Mouse (Mus musculus) cerebellum, adult 8-10 months (tissue): ENCODE results near the gene Slc25a28.

ENCODE experiments used
- DNase-seq: peaks from one replicate; pipeline ENCODE4 v3.0.0; 2022

The Slc25a28 gene

DNA sequence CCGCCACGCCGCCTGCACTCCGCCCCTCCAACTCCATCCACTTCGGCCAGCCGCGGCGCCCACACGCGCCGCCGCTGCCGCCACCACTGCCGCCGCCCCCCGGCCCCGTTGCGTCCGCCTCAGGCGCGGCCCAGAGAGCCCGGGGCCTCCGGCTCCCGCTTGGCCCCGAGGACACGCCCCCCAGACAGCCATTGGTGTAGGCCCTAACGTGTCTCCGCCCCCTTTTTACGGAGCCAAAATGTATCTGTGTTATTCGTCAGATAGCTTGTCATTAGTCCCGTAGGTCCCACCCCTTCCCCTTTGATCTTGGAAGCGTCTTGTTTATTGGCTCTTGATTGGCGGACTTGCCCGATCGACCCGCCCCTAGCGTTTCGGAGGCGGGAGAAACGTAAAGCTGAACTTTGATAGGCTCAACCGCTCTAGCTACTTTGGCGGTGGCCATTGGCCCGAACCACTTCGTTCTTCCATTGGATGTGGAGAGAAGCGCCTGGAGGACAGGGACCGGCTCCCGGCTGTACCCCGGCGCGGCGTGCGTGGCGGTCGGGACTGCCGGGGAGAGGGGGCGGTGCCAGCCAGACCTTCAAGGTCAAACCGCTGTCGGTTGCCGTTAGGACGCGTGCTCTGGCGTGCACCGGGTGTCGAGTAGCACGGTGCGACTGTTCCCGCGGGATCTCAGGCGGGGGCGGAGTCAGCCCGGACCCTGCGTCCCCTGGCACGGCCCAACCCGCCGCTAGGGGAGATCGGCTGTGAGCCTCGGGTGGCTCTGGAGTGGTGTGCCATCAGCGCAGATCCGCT, at the start of gene Slc25a28:
TSS of gene Slc25a28 (minus strand) at position 152 of the 795 bp plus-strand sequence.
- DNase-seq = peak; percentile 99

DNA sequence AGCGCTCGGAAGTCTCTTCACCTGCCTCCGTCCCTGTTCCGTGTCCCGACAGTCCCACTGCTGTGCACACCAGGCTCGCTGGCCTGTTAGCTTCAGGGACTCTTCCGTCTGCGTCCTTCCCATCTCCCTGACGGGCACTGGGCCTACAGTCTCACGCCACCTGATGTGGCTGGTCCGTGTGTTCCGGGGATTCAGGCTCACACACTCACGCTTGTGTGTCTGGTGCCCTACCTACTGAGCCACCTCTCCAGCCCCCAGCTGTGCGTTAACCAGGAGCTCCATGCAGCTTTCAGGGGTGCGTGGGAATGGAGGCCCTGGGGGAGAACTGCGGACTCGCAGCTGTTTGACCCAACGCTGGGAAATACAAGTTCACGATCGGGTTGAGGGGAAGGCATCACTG, 49.5 kb upstream of the Slc25a28 start:
- no peak for DNase-seq

DNA sequence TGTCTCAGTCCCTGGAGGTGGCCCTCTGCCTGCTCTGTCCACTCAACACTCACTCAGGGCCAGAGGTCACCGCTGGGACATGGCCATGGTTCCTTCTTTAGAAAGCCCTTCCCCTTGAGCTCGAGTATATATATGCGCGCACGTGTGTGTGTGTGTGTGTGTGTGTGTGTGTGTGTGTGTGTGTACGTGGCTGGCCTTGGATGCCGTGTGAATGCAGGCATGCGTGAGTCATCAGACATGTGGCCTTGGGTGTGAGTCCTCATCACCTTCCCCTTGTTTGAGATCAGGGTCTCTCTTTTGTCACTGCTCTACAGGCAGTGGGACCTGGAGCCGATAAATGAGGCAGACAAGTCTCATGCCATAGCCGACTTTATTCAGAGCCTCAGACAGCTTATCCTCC, 48.8 kb upstream of the Slc25a28 start:
- no peak for DNase-seq

DNA sequence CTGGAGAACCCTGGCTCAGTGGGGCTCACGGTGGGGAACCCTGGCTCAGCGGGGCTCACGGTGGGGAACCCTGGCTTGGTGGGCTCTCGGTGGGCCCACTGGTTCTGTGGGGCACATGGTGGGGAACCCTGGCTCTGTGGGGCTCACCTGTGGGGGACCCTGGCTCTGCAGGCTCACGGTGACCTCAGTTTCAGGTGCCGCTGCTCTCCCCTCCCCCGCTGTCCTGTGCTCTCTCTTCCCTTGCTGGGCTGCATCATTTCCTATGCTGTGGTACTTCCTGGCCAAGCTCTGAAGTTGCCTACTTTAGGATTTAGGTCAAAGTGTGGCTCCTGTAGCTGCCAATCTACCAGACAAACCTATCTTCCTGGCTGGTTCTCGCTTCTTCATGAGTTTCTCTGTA, 48.2 kb upstream of the Slc25a28 start:
- DNase-seq = no peak

DNA sequence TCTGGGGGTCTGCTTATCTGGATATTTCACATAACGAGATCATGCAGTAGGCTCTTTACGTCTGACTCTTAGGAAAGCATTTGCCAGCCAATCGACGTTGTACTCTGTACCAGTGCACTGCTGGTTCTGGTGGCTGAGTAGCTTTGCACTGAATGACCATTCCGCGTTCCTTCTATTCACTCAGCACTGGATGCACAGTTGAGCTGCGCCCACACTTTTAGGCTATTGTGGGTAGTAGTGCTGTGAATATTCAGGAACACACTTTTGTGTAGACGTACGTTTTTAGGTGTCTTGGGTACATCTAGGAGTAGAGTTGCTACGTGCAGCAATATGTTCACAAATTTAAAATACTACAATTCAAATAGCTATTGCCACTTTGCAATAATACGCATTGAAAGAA, 45.4 kb upstream of the Slc25a28 start:
- no peak for DNase-seq

DNA sequence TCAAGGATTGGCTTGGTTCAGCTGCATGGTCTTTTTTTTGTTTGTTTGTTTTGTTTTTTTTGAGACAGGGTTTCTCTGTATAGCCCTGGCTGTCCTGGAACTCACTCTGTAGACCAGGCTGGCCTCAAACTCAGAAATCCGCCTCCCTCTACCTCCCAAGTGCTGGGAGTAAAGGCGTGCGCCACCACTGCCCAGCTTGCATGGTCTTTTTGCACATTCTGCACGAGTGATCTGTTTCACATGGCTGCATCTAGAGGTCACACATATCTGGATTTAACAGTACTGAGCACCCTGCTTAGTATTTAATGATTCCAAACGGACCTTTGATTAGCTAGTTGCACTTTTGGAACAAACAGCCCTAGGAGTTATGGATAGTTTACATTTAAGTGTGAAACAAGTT, 37.3 kb upstream of the Slc25a28 start:
- DNase-seq = no peak

DNA sequence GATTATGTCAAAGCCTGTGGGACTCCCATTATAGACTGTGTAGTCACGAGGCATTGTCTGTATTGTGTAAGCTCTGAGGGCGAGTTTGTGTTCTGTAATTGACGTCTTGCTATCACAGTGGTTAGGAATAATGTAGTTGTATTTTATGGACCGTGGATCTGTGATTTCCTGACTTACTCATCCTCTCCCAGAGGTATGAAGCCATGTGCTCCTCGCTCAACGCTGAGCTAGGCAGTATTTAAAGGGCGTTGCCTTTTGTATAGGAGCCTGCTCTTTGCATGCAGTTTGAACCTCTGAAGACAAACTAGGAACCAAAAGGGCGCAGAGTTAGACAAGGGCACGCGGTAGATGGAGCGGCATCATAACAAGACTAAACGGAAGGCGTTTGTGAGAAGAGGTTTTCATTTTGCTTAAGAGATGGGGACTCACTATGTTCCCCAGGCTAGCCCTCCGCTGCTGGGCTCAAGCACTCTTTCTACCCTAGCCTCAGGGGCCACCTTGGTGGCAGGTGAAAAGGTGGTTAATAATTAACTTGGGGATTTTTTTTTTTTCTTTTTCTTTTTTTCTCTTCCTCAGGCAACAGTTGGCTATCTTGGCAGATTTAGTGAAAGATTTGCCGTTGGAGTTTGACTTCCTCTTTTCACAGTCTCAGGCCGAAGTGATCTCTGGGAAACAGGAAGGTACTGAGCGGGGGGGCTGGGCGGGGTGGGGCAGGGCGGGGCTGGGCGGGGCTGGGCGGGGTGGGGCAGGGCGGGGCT, 36.7 kb upstream of the Slc25a28 start:
- DNase-seq = no peak

DNA sequence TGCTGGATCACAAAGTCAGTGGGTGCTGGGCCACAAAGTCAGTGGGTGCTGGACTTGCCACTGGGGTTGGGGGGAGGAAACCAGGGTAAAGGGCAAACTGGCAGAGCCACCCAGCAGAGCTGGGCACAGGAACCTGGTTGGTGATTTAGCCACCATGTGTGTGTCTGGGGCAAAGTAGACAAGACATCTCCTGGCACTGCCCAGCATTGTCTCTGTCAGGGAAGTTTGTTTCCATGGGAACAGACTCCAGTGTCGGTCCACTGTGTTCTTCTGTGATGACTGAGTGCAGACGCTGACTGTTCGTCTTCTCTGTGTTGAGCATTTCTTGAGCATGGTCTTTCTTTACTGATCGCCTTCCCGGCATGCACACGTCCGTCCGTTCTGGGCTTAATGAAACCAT, 34.6 kb upstream of the Slc25a28 start:
- DNase-seq = no peak

DNA sequence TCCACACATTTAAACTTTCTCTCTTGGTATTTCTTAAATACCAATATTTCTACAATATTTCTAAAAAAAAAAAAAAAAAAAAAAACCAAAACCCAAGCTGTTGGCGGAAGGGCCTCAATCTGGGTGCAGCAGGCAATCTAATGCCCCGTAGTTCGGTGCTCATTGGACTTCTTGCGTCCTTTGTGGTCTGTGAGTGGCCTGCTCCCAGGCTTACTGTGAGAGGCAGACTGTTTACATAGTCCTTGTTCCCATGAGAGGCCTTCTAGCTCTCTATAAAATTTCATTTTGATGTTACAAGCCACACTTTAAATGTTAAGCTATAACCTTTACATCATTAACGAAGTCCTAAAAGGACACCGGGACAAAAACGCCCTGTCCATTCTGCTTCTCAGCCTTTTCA, 33.5 kb upstream of the Slc25a28 start:
- no peak for DNase-seq

DNA sequence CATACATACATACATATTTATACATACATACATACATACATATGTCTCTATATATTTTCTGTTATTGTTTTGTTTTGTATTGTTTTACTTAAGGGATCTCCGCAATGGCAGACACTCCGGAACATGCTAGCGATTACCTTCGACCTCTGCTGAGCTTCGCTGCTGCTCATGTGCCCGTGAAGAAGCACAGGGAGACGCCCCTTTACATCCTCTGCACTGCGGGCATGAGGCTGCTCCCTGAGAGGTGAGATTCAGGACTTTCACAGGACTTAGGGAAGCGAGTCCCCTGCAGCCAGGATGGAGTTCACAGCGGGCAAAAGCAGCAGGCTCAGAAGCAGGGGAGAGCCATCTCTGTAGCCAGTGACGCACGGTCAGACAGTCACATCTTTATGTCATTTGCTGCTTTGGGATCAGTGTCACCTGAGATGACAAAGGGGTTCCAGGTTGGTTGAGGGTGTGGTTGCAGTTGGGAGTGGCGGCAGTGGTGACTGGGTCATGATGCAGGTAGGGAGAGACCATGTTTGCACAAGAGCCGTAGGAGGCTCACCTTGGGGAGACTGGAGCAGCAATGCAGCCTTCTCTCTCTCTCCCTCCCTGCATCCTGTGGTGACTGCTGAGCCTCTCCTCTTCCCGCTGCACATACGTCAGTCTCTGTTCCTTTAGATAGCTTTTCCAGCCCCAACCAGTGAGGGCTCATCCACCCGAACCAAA, 30.3 kb upstream of the Slc25a28 start:
- no peak for DNase-seq

DNA sequence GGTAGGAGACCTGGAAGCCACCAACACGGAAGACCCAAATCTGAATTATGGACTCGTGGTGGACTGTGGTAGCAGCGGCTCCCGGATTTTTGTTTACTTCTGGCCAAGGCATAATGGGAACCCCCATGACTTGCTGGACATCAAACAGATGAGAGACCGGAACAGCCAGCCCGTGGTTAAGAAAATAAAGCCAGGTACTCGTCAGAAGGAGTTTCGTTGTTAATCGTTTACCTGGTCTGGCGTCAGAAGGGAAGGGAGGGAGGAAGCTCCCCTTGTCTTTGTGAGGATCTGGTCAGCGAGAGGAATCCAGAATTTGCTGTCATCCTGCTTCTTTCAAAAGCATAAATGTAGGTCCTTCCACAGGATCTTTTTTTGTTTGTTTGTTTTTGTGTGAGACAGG, 29.5 kb upstream of the Slc25a28 start:
- no peak for DNase-seq

DNA sequence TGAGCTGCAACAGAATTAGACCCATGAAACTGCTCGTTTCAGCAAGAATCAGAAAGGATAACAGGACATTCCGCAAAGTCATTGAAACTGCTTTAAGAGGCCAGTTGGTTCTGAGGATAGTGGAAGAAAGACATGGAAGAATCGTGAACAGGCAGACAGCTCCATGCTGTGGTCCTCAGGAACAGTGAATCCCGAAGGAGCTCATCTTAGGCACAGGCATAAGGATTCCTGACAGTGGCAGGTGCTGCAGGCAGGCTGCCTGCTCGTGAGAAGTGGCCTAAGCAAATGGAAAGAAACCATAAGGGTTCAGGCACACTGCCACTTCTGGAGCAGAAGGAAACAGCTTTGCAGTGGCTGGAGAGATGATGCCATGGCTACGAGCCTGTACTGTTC, 25.1 kb upstream of the Slc25a28 start:
- no peak for DNase-seq

DNA sequence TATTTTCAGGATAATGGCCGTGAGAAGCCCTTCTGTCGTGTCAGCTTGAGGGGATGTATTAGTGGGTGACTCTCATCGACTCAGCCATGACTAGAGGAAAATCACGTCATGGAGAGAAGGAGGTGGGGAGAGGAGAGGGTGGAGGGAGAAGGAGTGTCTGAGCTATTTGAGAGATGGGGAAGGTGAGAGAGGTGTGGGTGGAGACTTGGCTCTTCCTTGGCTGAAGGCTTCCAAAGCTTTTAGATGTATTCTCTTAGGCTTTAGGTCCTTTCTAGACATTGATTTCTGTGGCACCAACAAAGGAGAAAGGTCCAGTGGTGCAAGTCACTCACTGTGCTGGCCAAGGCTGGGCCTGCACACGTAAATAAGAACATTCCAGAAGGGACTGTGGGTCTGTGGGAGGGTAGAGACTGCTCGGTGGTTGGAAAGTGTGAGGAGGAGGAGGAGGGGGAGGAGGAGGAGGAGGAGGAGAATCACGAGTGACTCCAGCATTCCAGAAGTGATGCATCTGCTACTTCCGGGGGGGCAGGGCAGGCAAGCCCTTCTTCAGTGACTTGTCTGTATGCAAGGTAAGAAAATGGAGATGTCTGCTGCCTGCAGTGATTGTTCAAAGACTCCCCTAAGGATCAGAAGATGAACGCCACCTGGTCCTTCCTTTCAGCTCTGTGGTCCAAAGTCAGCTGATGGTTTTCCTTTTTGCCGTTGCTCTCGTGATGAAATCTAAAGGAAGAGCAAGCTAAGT, 24.5 kb upstream of the Slc25a28 start:
- no peak for DNase-seq

DNA sequence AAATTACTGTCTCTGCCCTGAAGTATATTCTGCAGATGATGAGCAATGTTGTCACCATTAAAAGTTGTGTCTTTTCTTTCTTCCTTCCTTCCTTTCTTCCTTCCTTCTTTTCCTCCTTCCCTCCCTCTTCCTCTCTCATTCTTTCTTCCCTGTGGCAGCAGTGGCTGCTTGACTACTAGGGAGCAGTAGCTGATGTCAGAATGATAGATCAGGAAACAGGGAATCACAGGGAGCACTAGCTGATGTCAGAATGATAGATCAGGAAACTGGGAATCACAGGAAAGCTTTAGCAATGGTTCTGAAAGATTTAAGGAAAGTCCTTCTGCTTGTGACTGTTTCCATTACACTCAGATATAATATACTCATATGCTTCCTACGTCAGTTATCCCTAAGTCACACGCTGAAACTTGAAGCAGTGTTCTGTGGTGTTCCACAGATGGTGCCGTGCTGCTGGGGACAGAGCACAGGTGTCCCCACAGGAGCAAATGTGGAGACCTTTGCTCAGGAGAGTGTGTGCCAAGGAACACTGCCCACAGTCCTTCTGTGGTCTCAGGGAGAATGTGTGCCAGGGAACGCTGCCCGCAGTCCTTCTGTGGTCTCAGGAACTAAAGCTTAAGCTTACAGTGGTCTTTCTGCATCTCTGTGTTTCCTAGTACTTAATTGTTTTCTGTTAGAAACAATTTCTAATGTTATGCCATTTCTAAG, 23.1 kb upstream of the Slc25a28 start:
- DNase-seq = no peak

DNA sequence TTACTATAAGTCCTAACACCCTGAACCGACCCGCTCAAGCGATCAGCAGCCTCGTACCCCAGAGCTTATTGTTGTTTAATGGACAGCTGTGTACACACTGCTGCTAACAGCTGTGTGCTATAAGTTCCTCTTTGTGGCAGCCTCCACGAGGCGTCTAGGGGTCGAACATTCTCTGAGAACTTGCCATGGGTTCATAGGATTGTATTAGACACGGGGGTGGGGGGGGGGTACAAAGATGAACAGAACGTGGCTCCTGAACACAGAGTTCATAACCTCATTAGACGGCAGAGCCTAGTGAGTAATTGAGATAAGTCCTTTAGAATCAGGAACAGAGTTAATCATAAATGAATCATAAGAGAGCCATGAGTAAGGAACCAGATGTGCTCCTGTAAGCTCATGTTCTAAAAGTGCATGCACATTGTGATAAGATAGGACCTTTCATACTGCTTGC, 20.9 kb upstream of the Slc25a28 start:
- DNase-seq = no peak

DNA sequence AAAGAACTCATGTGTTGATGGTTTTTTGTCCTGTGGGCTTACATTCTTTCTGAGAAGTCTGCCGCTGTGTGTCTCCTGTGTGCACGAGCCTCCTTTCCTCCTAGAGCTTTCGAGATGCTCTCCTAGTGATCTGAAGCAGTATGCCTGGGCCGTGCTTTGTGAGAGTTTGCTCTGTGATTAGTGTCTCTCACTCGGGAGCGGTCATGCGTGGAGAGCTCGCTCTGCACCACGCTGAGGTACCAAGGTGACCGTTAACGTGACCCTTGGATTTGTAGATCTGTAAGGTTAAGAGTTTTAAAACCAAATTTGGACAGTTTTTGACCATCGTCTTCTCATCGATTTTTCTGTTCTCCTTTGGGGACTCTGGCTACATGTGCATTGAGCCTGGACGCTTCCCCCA, 18.1 kb upstream of the Slc25a28 start:
- DNase-seq = no peak

DNA sequence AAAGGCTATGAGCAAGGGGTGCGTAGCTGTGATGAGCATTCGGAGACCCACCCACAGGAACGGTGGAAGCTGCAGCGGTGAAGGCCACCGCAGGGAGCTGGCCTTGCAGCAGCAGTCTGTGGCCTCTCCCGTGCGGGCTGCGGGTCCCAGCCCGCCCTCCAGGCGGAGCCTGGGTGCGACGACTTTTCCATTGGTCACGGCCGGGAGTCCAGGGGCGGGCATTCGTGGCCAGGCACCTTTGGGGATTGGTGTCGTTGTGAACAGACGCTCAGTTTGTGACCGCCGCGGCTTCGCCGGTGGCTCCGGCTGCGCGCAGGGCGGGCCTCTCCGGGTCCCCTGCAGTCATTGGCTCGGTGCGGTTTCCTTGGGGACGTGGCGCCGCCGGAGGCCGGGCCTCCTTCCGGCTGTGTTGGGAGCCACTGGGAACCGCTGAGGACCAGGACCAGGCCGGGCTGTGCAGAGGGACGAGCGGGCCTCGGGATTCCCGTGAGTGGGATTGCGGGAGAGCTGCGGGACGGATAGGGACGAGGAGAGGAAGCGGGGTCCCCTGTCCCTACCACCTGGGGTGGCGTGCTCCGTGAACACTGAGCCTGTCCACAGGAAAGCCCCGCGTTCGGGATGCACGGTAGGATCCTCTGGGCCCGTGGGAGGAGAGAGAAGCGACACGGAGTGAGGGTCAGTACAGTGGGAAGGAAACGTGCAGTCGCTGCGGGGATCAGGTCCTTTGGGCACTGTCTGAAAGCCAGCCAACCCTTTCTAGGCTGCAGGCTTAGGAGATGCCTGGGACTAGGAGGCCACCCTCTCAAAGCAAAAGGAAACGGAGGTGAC, 15.0 kb upstream of the Slc25a28 start, which contains the start of gene Entpd7:
TSS of gene Entpd7 (plus strand) at position 254 of the 828 bp plus-strand sequence.
- DNase-seq = peak; percentile 95

DNA sequence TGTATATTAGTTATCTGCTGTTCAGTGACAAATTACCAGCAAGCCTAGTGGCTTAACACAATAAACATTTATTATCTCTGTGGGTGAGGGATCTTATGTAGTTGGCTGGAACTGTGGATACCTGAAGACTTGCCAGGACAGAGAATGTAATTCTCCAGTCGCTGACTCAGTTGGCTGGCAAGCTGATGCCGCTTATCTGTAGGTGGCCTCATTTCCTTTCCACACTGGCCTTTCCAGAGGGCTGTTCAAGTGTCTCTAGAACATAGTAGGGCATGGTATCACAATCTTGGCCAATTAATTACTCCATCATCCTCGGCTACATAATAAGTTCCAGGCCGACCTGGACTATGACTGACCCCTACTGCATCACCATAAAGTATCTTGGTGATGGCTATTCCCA, 6.9 kb upstream of the Slc25a28 start:
- DNase-seq = no peak

DNA sequence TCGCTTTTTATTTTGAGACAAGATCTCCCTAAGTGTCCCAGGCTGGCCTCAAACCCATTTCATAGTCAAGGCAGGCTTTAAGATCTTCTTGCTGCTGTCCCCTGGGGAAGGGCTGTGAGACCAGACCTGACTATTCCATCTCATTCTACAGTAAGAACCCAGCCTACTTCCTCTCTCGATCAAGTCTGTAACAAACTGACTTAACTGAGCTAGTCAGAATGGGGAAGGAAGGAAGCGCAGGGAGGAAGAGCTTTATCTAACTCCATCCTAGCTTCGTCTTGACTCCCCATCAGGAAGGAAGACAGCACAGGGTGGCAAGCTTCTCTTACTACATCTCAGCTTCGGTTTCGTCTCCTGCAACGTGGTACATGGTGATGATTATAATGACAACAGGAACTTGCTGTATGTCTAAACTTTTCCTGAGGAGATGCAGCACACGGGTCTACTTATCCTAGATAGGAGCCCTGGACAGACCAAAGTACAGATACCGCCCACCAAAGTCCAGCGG, 4.8 kb upstream of the Slc25a28 start:
- no peak for DNase-seq

DNA sequence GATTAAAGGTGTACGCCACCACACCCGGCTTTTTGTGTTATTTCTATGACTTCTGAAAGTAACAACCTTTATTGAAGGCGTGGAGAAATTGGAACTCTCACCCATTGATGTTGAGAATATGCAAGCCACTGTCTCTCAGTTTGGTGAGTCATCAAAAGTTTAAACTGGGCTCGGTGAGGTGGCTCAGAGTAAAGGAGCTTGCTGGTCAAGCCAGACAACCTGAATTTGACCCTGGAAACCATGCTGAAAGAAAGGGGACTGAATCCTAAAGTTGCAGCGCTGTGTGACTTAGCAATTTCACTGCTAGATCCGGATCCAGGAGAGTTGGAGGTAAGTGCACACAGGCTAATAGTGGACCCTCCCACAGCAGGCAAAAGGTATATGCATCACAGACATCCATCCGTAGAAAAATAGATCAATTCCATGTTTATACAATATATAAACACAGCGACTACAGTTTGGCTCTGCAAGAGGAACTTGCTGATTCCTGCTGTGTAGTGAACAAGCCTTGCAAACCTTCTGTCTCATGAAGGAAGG, 3.9 kb upstream of the Slc25a28 start:
- DNase-seq = no peak
